Mouse (Mus musculus) frontal cortex, postnatal 14 days (tissue): ENCODE results near the gene Gnb5.
A peak's percentile ranks its signal among the peaks of the same experiment; 100 is the strongest.

Experiments used
- DNase-seq, 2 experiments: peaks; one replicate each; pipeline ENCODE4 v3.0.0; 2022; ENCODE audit warnings: low spot score in 2 of 2

The Gnb5 gene

DNA sequence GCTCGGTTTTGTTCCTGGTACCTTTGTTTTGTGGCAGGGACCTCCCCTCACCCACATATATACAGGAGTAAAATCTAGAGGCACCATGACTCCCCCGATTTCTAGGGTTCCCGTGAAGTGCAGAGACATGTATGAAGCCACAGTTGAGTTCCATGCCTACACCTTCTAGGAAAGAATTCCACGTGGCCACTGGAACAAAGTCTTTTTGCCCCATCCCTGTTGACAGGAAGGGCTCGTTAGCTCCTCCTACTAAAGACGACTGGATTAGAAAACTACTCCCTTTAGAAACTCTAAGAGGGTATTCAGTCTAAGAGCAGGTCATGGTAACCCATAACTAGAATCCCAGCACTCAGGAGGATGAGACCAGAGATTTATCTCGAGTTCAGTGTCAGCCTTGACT is 1.8 kb upstream of the Gnb5 start:
- no peak for DNase-seq

DNA sequence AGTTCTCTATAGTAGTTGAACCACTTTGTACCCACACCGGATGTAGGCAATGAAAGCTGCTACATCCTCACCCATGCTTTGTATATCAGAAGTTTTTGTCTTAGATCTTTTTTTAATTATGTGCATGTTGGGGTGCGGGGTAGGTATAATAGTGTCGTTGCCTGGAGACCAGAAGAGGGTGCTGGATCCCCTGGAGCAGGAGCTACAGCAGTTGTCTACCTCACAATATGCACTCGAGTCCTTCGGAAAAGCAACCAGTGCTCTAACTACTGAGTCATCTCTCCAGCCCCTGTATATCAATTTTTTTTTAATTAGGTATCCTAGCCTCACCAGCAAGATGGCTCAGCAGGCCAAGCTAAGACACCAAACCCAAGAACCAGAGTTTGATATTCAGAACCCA is 927 bp downstream of the Gnb5 start:
- no peak for DNase-seq

DNA sequence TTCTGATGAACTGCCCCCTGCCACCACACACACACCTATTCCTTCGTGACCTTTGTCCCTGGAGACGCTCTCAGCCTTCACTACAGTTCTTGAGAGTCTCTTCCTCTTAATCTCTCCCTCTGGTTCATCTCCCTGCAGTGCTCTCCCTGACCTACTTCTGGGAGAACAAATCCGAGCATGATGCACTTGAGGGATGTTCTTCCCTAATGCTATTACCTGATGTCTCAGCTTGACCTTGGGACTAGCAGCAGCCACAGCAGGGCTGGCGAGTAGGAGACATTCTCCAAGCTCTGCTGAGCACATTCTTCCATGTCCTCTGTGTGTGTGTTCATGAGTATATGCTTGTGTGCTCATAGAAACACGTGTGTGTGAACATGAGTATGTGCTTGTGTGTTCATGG is 2.5 kb downstream of the Gnb5 start:
- DNase-seq = no peak

DNA sequence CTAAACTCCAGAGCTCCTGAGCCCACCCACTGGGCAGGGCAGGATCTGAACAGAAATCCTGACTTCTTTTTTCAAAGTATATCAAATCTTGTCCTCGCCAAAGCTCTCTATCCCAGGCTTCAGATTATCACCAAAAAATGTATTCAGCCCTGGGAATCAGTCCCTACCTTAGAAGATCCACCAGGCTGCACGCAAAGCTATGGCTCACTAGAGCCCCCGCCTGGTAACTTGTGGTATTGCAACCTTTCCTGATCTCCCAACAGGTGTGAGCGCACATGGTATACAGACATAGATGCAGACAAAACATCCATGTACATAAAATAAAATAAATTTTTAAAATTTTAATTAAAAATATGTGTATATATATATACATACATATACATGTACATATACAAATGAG is 5.9 kb downstream of the Gnb5 start:
- DNase-seq = peak; percentile 50 to 76

DNA sequence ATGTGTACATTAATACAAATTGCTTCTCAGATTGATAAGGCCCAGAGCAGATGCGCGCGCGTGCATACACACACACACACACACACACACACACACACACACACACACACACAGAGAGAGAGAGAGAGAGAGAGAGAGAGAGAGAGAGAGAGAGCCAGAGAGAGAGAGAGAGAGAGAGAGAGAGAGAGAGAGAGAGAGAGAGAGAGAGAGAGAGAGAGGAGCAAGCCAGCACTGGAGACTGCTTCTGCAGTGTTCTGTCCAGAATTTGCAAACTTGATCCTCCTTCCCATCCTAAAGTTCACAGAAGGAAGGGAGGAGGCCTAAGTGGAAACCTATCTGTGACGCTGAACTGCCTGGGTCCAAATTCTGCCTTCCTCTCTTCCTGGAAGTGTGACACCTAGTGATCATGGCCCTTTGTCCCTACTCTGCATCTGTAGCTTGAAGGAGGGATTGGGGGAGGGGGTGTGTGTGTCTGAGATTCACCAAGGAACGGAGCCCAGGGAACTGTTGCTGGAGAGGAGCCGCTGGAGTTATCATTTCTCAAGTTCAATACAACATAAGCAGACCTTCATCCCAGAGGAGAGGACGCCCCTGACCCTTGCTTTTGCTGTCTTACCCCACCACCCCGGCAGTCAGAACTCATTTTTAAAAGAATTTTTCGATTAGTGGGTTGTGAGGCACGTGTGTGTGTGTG is 7.2 kb downstream of the Gnb5 start:
- DNase-seq = no peak

DNA sequence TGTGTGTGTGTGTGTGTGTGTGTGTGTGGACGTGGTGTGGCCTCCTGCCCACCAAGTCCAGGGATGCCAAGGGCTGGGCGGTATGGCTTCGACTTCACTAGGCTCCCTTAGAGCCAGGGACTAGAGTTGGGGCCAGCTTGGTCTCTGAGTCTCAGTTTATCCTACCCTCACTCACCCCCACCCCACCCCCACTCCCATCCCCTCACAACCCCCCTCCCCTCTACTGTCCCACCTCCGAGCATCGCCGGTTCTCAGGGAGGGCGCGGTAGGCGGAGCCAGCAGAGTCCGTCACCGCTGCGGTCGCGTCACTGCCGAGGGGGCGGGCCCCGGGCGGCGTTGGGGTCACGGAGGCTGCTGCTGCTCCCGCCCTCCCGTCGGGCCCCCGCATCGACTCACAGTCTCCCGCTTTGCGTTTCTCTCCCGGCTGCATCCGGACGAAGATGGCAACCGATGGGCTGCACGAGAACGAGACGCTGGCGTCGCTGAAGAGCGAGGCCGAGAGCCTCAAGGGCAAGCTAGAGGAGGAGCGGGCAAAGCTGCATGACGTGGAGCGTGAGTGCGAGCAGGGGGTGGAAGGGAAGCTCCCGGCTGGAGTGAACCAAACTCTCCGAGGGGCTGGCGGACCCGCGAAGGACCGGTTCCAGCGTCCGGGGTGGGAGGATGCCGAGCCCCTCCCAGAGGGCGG is 7.9 kb downstream of the Gnb5 start:
- peak; percentile 75 to 82 for DNase-seq

DNA sequence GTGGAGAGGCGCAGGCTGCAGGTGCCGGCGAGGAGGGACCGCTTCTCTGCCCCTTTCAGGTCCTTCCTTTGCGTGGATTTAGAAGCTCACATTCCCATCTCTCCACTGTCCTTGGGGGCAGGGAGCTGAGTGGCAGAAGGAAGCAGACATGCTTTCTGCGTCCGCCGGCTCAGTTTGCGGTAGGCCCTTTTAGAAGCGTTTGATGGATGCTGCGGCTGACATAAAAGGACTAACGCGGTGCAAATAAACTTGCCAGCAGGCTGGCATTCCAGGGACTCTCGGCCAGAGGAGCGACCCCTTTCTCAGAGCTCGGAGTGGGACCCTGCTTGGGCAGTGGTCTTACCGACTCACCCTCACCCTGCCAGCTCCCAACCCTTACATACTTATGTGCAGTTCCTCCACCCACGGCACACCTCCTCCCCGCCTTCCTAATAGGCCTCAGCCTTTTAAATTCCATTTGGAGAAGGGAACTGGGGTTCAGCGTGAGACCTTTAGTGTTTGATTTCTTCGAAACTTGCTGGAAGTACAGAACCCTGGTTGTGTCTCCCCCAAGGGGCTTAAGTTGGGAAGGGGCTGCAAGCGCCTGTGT is 8.5 kb downstream of the Gnb5 start:
- no peak for DNase-seq

DNA sequence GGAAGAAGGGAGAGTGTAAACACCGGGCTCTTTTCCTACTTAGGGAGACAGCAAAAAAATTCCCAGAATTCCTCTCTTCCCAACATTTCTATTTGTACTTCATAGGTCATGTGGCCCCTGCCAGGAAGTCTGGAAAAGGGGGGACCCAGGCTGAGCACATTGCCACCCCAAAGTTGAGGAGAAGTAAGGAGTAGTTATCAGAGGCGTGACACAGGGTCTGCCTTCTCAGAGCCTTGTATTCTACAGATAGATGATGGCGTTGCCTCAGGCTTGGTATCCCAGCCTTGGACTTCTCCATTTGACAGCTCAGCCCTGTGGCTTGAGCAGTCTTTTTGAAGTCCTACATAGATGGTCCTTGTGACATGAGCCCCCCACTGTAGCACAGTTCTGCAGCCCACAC is 9.2 kb downstream of the Gnb5 start:
- no peak for DNase-seq

DNA sequence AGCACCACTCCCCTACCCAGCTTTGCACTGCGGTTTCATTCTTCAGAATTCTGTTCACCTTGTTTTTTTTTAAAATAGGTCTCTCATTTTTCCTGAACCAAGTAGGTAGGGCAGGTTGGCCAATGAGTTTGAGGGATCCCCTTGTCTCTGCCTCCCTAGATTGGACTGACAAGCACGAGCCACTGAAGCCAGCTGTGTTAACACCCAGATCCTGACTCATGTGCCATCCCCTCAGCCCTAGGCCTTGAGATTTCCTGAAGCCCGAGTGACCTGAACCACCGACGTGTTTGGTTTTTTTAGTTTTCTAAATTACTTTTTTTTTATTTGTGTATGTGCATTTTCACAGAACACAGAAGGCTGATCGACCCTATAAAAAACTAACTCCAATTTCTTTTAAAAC is 10.7 kb downstream of the Gnb5 start:
- DNase-seq = no peak

DNA sequence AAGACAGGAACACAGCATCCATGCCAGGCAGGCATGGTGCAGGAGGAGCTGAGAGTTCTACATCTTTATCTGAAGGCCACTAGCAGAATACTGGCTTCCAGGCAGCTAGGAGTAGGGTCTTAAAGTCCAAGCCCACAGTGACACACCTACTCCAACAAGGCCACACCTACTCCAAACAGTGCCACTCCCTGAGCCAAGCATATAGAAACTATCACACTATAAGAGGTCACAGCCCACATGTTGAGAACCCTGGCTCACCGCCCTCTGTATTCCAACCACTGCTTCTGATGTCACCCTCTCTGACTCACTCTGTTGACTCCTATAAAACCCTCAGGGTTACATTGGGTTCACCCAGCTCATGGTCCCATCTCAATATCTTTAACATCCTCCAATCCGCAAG is 12.1 kb downstream of the Gnb5 start:
- DNase-seq = no peak

DNA sequence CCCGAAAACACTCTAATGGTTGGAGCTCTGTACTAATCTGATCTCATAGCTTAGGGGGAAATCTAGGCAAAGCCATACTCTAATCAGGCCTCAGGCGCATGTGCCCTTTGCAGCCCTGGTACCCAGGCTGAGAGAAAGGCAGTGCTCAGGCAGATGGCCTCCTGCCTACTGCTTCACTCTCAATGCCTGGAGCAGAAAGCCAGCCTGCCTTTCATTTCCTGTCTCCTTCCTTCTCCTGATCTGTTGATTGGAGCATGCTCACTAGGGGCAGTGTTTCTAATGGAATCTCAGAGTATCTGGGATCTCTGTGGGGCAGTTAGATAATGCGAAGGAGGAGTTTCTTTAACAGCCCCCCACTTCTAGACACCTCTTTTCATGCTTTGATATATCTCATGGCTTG is 13.3 kb downstream of the Gnb5 start:
- no peak for DNase-seq

DNA sequence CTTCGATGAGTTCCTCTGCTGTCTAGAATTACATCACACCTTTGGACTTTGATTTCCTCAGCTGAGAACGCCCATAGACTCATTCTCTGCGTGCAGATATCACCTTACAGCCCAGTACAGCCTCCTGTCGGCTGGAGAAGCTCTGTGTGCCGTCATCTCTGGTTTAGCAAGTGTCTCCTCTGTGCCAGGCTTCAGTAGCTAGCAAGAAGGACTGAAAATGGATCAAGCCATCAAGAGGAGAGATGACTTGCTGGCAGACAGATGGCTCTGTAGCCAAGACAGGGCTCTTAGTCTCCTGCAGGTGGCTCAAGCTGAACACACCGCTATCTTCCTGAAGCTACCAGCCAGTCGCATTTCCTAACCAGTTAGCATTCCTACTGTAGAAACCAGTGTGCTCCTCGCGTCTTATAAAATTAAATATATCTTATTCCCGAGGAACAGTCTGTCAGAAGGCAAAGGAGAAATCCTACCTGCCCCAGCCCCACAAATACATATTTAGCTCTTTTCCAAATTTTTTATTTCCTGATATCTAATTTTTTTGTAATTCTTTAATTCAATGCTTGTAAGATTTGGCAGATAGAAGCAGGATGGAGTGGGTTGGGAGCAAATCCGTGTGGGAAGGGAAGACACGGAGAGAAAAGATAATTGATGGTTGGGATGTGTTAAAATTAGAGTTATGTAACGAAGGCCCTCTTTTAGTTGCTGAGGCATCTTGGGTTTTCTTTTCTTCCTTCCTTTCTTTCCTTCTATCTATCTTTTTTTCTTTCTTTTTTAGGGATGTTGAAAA is 16.2 kb downstream of the Gnb5 start:
- DNase-seq = no peak

DNA sequence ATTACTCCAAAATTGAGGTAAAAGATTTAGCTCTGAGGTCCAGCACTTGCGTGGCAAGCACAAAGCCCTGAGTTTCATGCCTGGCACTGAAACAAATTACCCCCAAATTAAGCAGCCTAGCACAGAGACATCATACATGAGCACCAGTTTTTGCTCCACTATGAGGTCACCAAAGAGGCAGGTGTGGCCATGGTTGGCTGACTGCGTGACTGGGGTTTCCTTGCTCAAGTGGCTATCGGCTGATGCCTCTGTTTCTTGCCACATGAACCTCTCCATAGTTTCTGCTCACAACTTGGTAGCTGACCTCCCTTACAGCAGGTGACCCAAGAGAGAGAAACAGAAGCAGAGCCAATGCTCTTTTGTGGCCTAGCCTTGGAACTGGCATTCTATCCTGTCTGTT is 22.0 kb downstream of the Gnb5 start:
- no peak for DNase-seq

DNA sequence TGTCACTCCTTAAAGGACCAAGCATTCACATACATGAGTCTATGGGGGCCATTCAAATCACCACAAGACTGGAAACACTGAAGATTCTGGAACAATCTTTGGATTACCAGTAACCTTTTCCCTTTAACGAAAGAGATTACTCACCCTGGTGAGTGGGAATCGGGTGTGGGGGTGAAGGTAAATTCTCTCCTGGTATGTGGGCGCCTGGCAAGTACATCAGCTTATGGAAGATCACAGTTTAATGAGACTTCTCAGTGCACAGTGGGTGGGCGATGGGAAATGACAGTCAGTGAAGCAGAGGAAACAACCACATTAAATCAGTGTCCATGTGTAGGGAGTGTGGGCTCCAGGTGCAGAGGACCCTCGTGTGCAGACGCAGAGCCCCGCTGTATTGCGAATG is 24.7 kb downstream of the Gnb5 start:
- DNase-seq = no peak

DNA sequence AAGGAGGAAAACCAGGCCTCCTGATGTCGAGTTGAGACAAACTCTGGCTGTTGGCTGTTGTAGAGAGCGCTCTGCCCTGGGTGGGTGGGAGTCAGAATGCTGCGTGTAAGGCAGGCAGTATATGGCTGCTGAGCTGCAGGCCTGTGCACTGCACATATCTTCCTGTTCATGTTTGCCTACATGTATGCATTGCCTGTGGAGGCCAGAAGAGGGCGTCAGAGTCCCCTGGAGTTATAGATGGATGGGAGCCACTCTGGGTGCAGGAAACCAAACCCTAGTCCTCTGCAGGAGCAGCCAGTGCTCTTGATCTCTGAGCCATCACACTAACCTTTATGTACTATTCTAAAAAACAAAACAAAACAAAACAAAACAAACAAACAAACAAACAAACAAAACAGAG is 28.4 kb downstream of the Gnb5 start:
- DNase-seq = no peak

DNA sequence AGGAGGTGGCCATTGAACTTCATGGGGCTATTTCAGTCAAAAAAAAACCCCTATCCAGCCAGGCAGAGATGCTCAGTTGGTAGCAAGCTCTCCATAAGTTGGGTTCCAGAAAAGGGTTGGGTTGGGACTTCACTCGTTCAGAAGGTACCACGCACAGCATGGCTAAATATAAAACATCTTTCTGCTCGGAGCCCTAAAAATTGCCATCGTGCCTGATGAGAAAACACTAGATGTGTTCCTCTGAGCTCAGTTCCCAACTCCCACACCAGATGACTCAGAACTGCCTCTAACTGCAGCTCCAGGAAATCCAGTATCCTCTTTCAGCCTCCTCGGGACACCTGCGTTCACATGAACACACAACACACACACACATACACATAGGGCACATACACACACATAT is 31.9 kb downstream of the Gnb5 start:
- peak; percentile 47 to 60 for DNase-seq

DNA sequence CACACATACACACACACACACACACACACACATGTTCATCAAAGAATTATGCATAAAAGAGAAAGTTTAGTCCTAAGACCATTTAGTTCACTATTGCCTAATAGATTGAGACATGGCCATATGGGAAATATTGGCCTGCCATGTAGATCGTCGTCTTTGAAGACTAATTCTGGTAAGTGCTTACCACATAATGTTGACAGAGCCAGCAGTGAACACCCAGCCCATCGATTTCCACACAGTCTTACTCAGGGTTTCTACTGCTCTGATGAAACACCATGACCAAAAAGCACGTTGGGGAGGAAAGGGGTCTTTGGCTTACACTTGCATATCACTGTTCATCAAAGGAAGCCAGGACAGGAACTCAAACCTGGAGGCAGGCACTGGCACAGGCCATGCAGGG is 36.3 kb downstream of the Gnb5 start:
- no peak for DNase-seq

DNA sequence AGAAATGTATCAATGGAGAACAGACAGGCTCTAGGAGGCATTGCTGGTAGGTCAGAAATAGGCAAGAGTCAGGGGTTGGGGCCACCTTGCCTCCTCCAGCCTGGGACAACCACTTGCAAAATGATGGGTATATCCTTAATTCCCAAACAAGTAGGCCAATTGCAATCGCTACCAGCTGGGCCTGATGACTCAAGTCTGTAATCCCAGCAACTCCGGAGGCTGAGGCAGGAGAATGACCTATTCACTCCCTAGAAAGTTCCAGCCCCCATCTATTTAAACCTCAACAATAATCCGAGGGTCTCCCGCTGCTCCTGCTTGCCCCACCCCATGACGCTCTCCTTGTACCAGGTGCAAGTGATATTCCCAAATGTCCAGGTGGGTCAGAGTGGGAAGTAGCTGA is 41.4 kb downstream of the Gnb5 start, which contains the start of gene Bcl2l10:
TSS of gene Bcl2l10 (plus strand) at position 301 of the 400 bp plus-strand sequence.
- no peak for DNase-seq

DNA sequence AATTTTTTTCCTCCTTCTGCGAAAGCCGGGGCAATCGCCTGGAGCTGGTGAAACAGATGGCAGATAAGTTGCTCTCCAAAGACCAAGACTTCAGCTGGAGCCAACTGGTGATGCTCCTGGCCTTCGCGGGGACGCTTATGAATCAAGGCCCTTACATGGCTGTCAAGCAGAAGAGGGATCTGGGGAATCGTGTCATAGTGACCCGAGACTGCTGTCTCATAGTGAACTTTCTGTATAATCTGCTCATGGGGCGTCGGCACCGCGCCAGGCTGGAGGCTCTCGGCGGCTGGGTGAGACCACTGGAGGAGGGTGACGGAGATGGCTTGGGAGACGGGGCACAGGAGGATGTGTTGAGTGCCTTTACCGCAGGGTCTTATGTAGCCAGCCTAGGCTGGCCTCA is 42.0 kb downstream of the Gnb5 start:
- DNase-seq = no peak

DNA sequence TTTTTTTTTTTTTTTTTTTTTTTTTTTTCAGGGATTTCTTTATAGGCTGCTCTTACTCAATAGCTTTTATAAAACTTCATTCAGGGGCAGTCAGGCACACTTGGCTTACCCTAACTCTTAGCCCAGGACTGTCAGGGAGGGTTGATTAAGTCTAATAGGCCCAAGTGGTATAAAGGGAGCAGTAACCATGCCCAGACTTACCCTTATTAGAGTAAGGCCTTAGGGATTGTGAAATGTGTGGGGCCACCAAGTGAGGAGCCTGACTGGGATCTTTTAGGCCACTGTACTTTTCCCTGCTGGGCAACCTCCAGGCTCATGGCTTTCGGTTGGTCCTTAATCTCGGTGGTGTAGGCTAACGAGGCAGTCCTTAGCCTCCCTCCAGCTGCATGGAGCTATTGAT is 42.6 kb downstream of the Gnb5 start:
- no peak for DNase-seq

DNA sequence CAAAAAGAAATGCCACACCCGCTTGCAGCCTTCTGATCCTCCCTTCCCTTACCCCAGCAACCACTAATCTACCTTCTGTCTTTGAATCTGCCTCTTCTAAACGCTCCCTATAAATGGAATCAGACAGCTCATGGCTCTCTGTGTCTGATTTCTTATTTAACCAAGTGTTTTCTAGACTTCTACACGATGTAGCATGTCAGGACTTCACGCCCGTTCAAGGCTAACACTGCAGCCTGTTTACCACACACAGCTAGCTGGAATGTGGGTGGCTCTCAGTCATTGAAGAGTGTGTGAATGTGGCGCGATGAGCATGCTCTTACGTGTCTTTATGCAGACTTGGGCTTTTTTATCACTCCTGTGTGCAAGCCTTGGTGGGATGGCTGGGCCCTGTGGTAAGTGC is 47.0 kb downstream of the Gnb5 start:
- no peak for DNase-seq

DNA sequence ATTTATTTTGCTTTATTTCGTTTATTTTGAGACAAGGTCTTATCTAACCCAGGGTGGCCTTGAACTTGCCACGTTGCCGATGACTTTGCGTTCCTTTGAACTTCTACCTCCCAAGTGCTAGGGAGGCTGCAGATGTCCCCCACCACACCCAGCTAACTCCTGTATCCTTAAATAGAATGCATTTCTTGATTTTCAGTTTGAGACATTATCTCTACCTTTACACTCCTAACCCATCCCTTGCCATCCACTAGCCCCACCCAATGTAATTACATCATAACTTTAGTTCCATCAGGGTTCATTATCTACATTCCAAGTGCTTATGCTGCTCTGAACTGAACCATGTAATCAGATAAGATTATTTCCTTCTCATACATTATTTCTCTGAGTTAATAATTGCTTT is 49.7 kb downstream of the Gnb5 start:
- DNase-seq = no peak
